Mouse (Mus musculus) cerebellum, adult 2 months (tissue): Measurements from ENCODE around the gene Cdk15. TPM values are rescaled to one million over a fixed set of nuclear protein-coding genes. Genes with fewer than 3 reads are reported as not detected.
A peak's percentile ranks its signal among the peaks of the same experiment; 100 is the strongest.

ENCODE experiments used
- DNase-seq, 2 experiments: peaks; one replicate each; pipeline ENCODE4 v3.0.0; 2021
- H3K27ac ChIP-seq: fragments of 200-500 bp; 2 replicates; pipeline ENCODE4 v1.5.1; 2012; ENCODE audit warnings: low read length, control low read depth, inconsistent platforms; ENCODE audit not compliant: insufficient read depth
- H3K27me3 ChIP-seq: fragments of 200-500 bp; 2 replicates; pipeline ENCODE4 v1.6.1; 2012; ENCODE audit warnings: inconsistent platforms, mild to moderate bottlenecking, low read length, moderate library complexity; ENCODE audit not compliant: control insufficient read depth, insufficient read depth
- H3K4me1 ChIP-seq: fragments of 200-500 bp; 2 replicates; pipeline ENCODE4 v1.6.1; 2011; ENCODE audit warnings: low read length; ENCODE audit not compliant: control insufficient read depth, insufficient read depth
- H3K4me3 ChIP-seq: fragments of 200-500 bp; replicated peaks from 2 replicates; pipeline ENCODE3; 2011; ENCODE audit warnings: mild to moderate bottlenecking, low read depth, low read length, control low read depth; ENCODE audit not compliant: insufficient read depth
- CTCF ChIP-seq: fragments of 200-500 bp; IDR thresholded peaks from 2 replicates; pipeline ENCODE4 v1.5.1; 2011; ENCODE audit warnings: low read depth, mild to moderate bottlenecking, control low read depth, low read length, moderate library complexity, borderline replicate concordance; ENCODE audit not compliant: insufficient read depth
- POLR2A ChIP-seq: fragments of 200-500 bp; IDR thresholded peaks from 2 replicates; pipeline ENCODE4 v1.6.1; 2011; ENCODE audit warnings: low read length, control low read depth, borderline replicate concordance; ENCODE audit not compliant: insufficient read depth
- WGBS: fragments of 180-500 bp; shearing (Covaris S2); methylation state at CpG from one replicate; pipeline ENCODE4 v1.1.7; 2018; 5-methylcytosine and 5-hydroxymethylcytosine counted together
- polyA plus RNA-seq: library from polyadenylated mRNA; depleted of rRNA; stranded (reverse); fragments of >200 nt; gene quantifications from 2 replicates; pipeline ENCODE4 v1.2.3, GENCODE M21; 2012

The Cdk15 gene
- polyA plus RNA-seq, 1 experiment = 0.49 TPM

DNA sequence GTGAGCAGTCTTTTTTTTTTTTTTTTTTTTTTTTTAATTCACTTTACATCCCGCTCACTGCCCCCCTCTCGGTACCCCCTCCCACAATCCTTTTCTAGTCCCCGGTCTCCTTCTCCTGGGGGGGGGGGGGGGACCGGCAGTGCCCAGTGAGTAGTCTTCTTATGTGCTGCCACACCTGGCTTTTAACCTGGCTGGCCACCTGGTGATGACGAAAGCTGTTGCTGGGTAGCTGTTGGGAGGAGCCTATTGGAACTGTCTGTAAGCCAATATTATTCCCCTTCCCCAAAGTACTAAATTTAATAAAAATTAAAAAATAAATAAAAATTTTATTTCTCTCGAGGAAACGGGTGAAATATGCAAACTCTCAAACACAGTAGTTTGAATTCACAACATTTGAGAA is 3.9 kb upstream of the Cdk15 start:
- Histone ChIP-seq H3K27me3 (no peaks in the 10 kb centered on the region), H3K4me1 (no peaks in the 10 kb centered on the region), H3K27ac (no peak overlapping the region), H3K4me3 (peak overlapping the region; percentile 86)
- WGBS = 17% methylated on average over 7 of the region's 7 CpGs
- no peak for TF ChIP-seq CTCF
- TF ChIP-seq POLR2A = no peak
- peak; percentile 61 to 63 for DNase-seq

DNA sequence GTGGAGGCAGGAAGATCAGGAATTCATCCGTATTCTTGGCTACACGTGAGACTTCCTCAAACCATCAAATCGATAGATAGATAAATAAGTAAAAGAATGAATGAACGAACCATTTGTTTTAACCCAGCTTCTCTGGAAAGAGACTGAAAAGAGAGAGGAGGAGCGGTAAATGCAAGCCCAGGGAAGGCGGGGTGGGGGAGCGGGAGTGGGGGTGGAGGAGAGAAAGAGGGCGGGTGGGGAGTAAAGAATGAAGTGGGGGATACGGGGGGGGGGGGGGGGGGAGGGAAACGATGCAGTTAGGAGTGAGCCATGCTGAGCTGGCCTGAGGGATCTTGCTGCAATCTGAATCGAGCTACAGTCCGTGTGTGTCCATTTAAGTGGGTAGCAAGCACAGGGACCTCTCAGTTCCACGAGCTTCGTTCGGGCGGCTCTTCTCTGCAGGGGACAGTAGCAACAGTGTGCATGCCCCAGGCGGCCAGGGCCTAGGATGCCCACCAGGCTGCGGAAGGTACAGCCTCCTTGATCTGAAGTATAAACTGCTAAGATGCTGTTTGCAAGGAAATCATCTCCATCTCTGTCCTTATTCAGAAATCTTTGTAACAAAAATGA is 3.3 kb upstream of the Cdk15 start:
- 3% methylated on average over 18 of the region's 18 CpGs for WGBS
- peak; percentile 39 to 42 for DNase-seq
- H3K27me3 ChIP-seq = no peaks in the 10 kb centered on the region
- H3K4me3 ChIP-seq = peak overlapping the region; percentile 86
- H3K27ac ChIP-seq = no peak overlapping the region
- TF ChIP-seq CTCF (no peak), POLR2A (no peak)
- H3K4me1 ChIP-seq = no peaks in the 10 kb centered on the region

DNA sequence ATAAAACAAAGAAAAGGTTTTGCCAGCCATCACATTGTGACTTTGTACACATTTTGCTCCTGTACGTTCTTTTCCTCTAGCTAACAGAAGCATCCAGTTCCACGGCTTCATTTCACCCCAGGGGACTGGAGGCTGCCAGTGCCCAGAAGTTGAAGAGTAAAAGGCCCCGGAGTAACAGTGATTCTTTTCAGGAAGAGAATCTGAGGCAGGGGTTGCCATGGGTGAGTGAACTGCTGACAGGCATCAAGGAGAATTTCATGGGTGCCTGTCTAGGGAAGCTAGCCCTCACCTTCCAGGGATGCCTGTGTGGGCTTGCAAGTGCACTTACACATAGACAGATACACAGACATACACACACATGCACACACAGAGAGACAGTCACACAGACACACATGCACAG is 1.0 kb downstream of the Cdk15 start:
- TF ChIP-seq CTCF (no peak), POLR2A (no peak)
- Histone ChIP-seq H3K4me1 (no peaks in the 10 kb centered on the region), H3K27ac (no peak overlapping the region), H3K4me3 (no peak overlapping the region), H3K27me3 (no peaks in the 10 kb centered on the region)
- DNase-seq = no peak
- WGBS = 48% methylated on average over 3 of the region's 3 CpGs

DNA sequence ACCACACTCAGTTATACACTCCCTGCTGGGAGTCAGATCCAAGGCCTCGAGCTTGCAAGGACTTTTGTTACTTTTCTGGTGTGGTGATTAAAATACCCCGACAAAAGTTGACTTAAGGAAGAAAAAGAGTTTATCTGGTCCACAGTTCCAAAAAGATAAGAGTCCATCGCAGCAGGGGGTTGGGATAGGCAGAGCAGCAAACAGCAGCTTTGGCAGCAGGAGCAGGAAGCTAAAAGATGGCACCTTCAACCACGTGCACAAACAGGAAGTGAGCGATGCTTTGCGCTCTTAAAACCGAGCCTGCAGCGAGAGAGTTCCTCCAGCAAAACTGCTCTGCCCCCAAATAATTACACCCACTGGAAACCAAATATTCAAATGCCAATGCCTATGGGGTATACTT is 12.2 kb downstream of the Cdk15 start:
- H3K4me1 ChIP-seq = no peaks in the 10 kb centered on the region
- no peak for DNase-seq
- no peaks in the 10 kb centered on the region for H3K27me3 ChIP-seq
- H3K27ac ChIP-seq = no peak overlapping the region
- WGBS = 73% methylated on average over 8 of the region's 8 CpGs
- TF ChIP-seq POLR2A (no peak), CTCF (no peak)
- no peak overlapping the region for H3K4me3 ChIP-seq

DNA sequence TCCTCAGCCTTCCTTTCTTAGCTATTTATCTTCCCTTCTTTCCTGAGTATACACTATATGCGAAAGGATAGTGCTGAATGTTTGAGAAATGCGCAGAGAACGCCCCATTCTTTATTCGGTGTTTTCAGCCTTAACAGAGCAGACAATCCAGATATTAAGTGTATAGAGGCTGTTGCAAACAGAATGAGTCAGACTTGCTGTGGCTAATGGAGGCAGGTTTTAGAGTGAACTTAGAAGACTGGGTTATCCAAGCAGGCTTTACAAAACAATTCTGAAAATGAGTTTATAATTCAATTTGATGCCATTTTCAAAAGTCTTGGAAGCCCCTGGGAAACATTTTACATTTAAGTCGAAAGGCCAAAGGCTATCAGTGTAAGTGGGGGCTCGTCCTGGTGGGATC is 12.8 kb downstream of the Cdk15 start:
- DNase-seq = no peak
- Histone ChIP-seq H3K27ac (no peak overlapping the region), H3K27me3 (no peaks in the 10 kb centered on the region), H3K4me1 (no peaks in the 10 kb centered on the region), H3K4me3 (no peak overlapping the region)
- TF ChIP-seq CTCF (no peak), POLR2A (no peak)
- whole genome bisulfite sequencing = 95% methylated on average over 6 of the region's 6 CpGs

DNA sequence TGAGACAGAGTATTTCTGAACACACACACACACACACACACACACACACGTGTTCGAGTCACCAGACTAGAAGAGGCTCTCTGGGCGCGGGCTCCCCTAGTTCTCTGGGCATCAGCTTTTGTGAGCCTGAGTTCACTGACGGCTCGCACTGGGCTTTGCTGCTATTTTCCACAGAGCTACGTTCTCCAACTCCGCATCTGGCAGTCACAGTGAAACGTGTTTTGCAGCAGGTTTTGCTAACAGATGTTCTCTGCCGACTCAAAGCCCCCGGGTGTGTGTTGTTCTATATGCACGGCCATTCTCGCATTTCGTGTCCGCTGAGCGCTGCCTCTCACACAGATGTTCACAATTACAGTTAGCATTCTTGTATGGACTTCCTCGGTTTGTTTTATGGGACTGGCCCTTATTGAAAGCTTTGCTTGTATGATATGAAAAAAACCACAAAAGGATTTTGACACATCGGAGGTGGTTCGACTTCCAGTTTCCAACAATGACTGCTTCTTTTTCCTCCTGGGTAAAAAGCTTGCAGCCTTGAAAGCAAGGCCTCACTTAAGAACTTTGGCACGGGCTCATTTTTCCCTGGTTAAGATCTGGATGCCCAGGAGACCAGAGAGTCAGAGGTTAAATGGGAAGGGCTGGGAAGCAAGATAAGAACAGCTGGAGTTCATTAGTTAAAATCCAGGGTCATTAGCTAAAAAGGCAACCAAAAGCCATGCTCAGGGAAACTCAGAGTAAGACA is 13.4 kb downstream of the Cdk15 start:
- no peak overlapping the region for H3K27ac ChIP-seq
- no peak for DNase-seq

DNA sequence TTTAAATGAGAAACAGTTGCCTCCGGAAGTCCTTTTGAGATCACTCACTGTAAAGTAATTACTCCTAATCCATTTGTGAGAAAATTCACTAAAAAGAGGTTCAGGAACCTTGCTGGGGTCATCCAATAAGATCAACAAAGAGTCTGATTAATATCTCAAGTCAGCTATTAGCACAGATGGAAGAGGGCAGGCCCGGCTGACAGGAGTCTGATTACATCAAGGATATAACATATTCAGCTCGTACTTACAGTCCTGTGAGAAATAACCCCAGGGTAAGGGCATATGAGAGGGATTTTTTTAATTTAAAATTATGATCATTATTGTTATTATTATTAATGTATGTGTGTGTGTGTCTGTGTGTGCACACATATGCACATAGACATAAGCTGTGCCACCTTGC is 15.5 kb downstream of the Cdk15 start:
- Histone ChIP-seq H3K27me3 (no peaks in the 10 kb centered on the region), H3K4me1 (no peaks in the 10 kb centered on the region), H3K27ac (no peak overlapping the region), H3K4me3 (no peak overlapping the region)
- 89% methylated on average over 3 of the region's 3 CpGs for WGBS
- no peak for DNase-seq
- no peak for TF ChIP-seq CTCF
- TF ChIP-seq POLR2A = no peak

More for the DNA sequence above, 13.4 kb downstream of the Cdk15 start:
- no peak overlapping the region for H3K4me3 ChIP-seq
- WGBS = 59% methylated on average over 20 of the region's 20 CpGs
- no peaks in the 10 kb centered on the region for H3K27me3 ChIP-seq
- TF ChIP-seq POLR2A (no peak), CTCF (no peak)
- H3K4me1 ChIP-seq = no peaks in the 10 kb centered on the region

DNA sequence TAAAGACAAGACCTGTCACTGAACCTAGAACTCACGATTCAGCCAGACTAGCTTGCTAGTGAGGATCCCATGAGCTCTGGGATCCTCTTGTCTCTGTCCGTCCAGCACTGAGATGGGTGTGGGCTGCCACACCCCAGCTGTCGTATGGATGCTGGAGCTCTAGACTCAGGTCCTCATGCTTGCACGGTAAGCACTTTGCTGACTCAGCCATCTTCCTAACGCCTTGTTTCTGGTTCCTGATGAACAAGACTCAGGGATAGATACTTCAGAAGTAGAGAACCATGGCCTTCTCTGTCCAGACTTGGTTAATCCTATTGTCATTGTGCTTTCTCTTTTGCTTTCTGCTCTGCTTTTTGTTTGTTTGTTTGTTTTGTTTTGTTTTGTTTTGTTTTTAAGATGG is 29.2 kb downstream of the Cdk15 start:
- Histone ChIP-seq H3K4me3 (no peak overlapping the region), H3K4me1 (no peaks in the 10 kb centered on the region), H3K27me3 (no peaks in the 10 kb centered on the region), H3K27ac (no peak overlapping the region)
- WGBS = 88% methylated on average over 5 of the region's 5 CpGs
- TF ChIP-seq POLR2A = no peak
- TF ChIP-seq CTCF = no peak
- no peak for DNase-seq
